Mouse (Mus musculus) adrenal gland, adult 2 months (tissue): ENCODE measurements at regions not wholly inside any gene's neighbourhood (a gene's known extent, or its start where the extent isn't known, plus 50 kb on each side); places are given as distances from the start of the nearest gene placed in this dataset.

Source experiments
- DNase-seq: peaks from one replicate; pipeline ENCODE4 v3.0.0; 2021

DNA sequence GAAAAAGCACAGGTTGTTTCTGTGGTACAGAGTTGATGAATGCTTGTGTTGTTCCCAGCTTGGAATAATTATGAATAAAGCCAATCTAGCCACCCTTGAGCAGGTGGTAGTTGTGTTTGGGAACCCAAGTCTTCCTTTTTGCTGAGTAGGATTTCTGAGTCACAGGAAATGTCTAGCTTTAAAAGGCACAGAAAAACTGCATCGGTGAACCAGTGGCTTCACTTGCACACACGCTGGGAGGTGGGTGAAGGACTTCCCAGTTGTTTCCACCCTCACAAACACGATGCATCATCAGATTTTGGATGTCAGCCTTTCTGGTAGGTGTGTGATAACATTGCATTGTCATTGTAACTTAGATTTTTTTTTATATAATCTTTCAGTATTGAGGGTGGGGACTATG lies 322.9 kb upstream of the Slco3a1 start:
- no peak for DNase-seq

DNA sequence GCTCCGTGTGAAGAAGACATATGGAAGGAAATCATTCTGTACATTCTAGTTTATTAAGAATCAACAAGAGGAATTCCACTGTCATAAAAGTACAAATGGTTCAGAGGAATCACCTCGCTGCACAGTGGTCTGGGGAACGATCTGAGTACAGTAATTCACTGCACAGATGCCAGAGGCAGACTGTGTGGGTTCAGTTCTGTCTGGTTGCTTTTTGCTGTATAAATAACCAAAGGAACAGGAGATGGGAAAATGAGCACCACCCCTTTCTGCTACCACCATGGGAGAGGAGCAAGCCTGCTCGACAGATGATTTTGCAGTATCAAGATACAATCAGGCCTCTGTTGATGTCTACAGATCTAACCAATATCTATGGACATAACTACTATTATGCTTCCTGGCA lies 322.1 kb upstream of the Slco3a1 start:
- DNase-seq: no peak

DNA sequence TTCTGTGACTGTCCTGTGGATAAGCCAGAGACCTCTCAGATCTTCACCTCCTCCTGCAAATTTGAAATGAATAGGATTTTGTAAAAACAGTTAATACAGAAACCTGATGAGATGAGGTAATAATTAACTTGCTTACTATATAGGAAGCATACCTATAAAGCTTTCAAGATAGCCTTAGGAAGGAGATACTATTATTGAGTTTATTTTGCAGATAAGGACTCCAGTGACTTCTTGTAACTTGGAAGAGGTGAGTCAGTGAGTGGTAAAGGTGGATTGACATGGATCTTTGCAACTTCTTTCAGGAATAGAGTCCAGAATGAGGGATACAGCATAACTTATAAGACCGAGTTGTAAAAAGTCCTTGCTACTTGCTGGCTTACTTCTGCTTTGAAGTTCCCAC lies 315.7 kb upstream of the Slco3a1 start:
- no peak for DNase-seq

- peak; percentile 2 for DNase-seq
Measured at GRCm38 (mm10) chr7:74862727-74863126, 308.1 kb upstream of the Slco3a1 start.

DNA sequence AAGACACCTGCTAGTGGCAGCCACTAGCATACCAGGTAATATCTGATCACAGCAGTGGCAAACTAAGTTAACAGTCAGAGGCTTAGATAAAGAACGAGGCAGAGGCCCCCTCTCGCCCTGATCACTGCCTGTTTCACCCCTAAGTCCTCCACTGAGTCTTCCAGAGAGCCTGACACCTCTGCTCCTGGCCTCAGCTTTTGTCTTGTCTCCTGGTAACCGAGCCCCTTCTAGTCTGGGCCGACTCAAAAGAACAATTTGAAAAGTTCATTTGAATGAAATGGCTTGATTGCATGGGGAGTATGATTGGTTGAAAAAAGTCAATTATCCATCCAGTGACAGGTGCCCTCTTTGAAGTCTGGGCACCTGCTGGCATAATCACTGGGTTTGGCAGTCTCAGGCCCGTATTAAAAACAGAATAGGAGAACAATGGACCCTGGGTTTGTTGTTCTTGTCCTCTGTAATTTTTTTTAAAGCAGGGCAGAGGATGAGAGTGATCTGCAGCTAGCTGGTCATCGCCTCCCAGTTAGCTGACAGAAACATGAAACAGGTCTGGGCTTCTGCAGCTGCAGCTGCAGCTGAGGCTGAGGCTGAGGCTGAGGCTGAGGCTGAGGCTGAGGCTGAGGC lies 289.8 kb upstream of the Slco3a1 start:
- DNase-seq: no peak

- no peak for DNase-seq
Measured at GRCm38 (mm10) chr7:74823286-74823685, 268.7 kb upstream of the Slco3a1 start.

DNA sequence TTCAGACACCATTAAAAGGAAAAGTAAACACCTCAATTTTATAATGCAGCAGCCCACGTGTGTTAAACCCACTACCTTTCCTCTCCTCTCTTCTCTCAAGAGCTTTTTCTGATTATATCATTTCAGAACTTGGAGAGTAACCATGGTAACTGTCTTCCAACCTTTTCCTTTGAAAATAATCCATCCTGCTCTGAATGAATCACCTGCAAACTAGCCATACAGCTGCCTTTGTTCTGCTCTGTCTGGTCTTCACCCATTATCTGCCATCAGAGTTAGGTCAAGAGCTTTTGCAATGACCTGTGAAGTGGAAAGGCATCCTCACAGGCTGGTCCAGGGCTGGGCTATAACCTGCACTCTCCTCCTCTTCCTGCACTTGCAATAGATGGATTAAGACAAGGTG lies 238.7 kb upstream of the Slco3a1 start:
- no peak for DNase-seq

DNA sequence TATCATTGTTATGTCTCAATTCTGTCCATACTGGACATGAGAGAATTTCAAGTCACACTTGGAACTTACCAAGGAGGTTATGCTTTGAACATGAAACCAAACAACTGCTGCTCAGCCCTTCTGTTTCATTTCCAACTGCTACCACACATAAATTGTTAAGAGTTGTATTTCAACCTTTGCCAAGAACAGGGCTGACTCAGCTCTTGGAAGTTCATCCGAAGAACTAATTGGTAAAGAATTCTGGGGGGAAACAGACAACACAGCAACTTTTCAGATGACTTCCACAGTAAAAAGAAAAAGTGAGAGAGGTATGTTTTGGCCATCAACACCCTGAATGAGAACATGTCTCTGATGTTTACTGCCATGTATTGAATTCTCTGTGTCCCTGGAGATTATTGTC lies 234.1 kb upstream of the Slco3a1 start:
- peak; percentile 9 for DNase-seq

GRCm38 (mm10) chr7:74771435-74772406 lies 217.1 kb upstream of the Slco3a1 start:
- no peak for DNase-seq

DNA sequence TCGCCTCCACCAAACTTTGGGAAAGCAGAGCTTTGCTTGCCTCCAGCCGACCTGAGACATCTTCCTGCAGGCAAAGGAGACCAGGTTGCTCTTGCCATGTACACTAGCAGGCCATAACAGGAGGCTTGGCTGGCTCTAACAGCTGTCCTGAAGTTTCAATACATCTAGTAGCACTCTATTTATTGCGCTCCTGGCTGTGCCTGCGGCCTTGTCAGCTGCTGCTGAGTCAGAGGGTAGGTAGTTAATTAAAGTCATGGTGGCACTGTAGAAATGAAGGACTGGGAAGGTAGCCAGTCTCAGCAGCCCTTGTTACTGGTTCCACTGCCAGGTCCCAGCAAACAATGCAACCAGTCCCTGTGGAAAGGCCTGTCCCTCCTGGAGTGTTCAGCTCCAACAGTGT lies 212.0 kb upstream of the Slco3a1 start:
- peak; percentile 68 for DNase-seq

GRCm38 (mm10) chr7:74757469-74757868 lies 202.9 kb upstream of the Slco3a1 start:
- DNase-seq: no peak

GRCm38 (mm10) chr7:74747704-74748103 lies 193.1 kb upstream of the Slco3a1 start:
- DNase-seq: no peak

GRCm38 (mm10) chr7:74734941-74735340 lies 180.4 kb upstream of the Slco3a1 start:
- DNase-seq: no peak

DNA sequence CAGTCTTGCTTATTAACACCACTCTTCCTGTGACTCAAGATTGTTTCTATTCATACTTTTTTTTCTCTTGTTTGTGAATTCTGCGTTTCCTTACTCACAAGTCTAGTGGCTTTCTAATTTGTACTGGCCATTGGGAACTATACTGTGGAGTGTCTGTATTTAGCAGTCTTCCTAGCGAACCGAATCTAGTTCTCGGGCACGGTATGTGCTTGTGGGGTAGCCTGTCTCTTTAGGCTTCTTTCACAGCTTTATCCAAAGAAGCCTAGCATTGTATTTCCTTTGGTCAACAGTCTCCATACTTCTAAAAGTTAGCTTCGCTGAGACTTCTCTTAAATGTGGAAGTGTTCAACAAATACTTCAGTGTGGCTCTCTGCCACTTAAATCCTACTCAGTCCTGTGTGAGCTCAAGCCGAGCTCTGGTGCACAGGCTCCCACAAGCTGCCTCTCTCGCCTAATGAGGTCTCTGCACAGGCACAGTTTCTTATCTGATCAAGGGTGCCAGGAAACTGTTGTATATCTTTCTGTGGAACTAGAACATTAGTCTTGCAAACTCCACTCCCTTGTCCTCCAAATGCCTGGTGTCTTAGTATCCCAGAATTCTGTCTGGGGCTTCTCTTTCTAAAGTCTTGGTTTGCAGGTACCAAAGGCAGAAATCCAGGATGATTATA lies 171.9 kb upstream of the Slco3a1 start:
- DNase-seq: no peak

GRCm38 (mm10) chr7:74719321-74719720 lies 164.7 kb upstream of the Slco3a1 start:
- no peak for DNase-seq

- DNase-seq: no peak
Measured at GRCm38 (mm10) chr7:74709993-74710581, 155.5 kb upstream of the Slco3a1 start.

DNA sequence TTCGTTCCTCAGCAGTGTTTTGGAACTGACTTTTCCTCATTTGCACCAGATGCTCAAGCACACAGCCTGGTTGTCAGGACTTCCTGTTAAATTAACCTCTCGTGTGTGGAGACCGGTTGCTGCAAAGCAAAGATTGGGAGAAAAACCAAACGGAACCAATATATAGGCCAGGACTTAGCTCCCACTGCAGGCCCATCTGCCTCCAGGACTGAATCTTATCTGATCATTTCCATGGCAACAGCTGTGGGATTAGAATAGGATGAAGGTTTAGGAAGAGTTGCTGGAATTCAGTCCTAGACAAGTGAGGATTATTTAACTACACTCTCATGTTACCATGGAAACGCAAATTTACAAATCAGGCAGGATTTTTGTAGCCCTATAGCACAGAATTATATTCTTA lies 154.4 kb upstream of the Slco3a1 start:
- no peak for DNase-seq

DNA sequence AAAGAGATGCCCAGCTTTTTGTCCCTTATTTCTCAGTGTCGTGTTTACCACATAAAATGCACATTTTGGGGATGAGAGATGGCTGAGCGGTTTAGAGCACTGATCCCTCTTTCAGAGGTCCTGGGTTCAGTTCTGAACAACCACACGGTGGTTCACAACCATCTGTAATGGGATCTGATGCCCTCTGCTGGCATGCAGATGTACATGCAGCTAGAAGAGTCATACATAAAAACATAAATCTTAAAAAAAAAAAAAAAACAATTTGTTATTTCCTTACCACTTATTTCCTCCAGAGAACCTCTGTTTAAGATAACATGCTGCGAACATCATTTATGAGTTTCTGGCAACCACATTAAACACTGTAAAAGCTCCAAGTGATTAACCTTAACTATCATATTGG lies 149.0 kb upstream of the Slco3a1 start:
- DNase-seq: no peak

DNA sequence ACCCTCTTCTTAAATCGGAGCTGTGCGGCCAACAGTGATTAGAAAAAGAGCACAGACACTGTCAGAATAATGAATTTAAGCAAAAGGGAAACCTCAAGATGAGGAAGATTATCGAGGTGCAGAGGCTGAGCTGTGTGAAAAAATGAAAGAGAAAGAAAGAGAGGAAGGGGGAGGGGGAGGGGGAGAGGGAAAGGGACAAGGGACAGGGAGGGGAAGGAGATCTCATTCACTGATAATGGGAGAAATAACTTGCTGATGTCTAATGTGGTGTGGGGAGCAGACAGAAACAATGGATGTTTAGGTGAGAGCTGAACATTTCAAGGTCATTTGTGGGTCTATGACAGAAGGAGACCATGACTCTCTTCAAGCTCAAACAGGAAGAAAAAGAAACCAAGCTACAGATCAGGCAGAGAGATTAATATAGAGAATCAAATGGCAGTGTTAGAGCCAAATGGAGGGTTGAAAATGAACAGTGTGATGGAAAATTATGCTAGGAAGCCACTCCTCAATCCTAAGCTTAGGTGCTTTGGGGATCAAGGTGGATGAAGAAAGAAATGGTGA lies 143.3 kb upstream of the Slco3a1 start:
- DNase-seq: no peak

DNA sequence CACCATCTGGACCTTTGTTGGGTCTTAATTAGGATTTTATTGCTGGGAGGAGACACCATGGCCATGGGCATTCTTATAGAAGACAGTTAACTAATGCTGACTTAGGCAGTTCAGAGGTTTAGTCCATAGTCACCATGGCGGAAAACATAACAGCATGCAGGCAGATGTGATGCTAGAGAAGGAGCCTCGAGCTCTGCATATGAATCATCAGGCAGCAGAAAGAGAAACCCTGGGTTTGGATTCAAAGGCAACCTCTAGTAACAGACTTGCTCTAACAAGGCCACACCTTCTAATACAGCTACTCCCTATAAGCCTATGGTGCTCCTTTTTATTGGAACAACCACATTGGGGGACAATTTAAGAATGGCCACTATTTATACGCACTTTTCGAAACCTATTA lies 141.7 kb upstream of the Slco3a1 start:
- DNase-seq: no peak

DNA sequence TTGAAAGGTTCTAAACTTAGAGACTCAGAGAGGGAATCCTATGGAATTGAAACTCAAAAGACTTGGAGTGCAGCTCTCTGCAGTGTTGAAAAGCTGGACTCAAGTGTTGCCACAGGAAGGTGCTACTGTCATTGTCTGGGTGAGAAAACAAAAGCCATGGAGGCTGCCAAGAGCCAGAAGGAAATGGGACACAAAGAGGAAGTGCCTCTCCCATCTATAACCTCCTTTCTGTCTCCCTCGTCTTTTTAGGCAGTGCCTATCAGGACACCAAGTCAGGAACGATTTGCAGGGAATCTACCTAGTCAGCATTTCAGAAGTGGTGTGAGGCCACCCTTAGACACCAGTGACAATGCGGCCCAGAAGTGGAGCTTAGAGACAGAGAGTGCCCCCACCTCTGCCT lies 138.5 kb upstream of the Slco3a1 start:
- DNase-seq: peak; percentile 20

DNA sequence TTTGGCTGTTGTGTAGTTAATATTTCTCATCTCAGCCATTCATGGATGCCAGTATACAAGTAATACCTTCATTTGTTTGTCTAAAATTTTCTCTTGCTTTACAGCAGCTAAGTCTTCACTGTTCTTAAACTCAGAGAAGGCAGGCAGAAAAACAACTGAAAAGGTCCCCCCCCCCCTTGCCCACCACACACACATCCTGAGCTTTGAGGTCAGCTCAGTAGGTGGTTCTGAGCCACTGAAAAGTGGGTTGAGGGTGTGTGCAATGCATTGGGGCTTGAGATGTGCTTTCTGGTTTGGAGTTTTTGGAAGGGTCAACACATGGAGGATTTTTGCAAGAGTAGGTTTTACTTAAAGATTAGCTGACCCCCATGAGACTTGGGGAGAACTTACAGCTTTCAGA lies 136.1 kb upstream of the Slco3a1 start:
- no peak for DNase-seq
